Mouse (Mus musculus) limb, embryonic 10.5 days (tissue): Measurements from ENCODE around the gene Abat. TPM values are rescaled to one million over a fixed set of nuclear protein-coding genes. Genes with fewer than 3 reads are reported as not detected.
"Not testable (repeated sequence)": the region's sequence is repeated elsewhere in the genome, so short reads cannot be mapped to it uniquely, and the experiment has no call there.

Experiments used
- DNase-seq: peaks from one replicate; pipeline ENCODE4 v3.0.0-alpha.2; 2017; ENCODE audit warnings: low spot score
- H3K27ac ChIP-seq: fragments of 300-500 bp; sonication (generic); 2 replicates; pipeline ENCODE4 v1.5.1; 2016; ENCODE audit warnings: mild to moderate bottlenecking
- H3K27me3 ChIP-seq: fragments of 300-500 bp; sonication (generic); 2 replicates; pipeline ENCODE4 v1.6.1; 2016; ENCODE audit warnings: low read depth, mild to moderate bottlenecking; ENCODE audit not compliant: poor library complexity, severe bottlenecking
- H3K36me3 ChIP-seq: fragments of 300-500 bp; sonication (generic); 2 replicates; pipeline ENCODE4 v1.6.1; 2016; ENCODE audit warnings: mild to moderate bottlenecking, moderate library complexity
- H3K4me1 ChIP-seq: fragments of 300-500 bp; sonication (generic); 2 replicates; pipeline ENCODE4 v1.6.1; 2016
- H3K4me3 ChIP-seq: fragments of 300-500 bp; sonication (generic); 2 replicates; pipeline ENCODE4 v1.5.1; 2016; ENCODE audit warnings: mild to moderate bottlenecking, moderate library complexity
- H3K9me3 ChIP-seq: fragments of 300-500 bp; sonication (generic); replicated peaks from 2 replicates; pipeline ENCODE4 v1.6.1; 2016; ENCODE audit warnings: mild to moderate bottlenecking
- WGBS: fragments of 180-500 bp; shearing (Covaris S2); methylation state at CpG from one replicate; pipeline ENCODE4 v1.1.7; 2016; 5-methylcytosine and 5-hydroxymethylcytosine counted together
- polyA plus RNA-seq: library from polyadenylated mRNA; unstranded; fragments of >200 nt; fragmentation: Nextera tagmentation; extraction: Ambion mirVana; gene quantifications from 2 replicates; pipeline ENCODE4 v1.2.1, GENCODE M21; 2016

Abat gene
- polyA plus RNA-seq, 1 experiment from 2014 or later = 22.7 TPM

DNA sequence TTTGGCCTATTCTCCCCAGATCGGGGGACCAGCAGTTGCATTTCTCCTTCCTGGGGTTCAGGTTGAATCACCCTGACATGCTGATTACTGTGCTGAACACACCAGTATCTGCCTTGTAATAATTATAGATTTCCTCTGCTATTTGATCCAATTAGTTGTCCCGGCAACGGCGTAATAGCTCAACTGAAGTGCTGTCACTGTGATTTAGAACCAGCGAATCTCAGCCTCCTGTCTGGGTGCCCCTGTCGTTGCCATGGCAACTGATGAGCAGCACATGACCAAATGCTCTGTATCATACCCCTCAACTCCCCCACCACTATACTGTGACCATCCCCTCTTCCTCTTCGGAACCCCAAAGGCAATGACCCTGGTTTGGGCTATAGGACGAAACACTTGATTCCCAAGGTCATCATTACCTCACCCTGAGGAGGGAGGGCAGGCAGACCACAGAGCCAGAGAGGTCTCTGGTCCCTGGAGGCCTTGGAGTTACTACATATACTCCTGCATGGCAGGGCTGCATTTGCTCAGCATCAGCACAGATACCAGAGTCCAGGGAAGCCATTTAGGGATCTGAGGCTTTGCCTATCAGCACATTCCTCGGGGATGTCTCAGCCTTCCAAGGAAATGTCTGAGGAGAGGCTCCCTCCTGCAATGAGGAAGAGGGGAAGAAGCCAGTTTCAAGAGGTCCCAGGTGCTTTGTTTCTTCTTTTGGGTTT, 26.1 kb downstream of the Abat start:
- peaks cover 26% of the 10 kb centered on the region for H3K4me1 ChIP-seq
- no peaks in the 10 kb centered on the region for H3K27me3 ChIP-seq
- peak; percentile 58 for DNase-seq
- H3K27ac ChIP-seq = no peak overlapping the region
- WGBS = 24% methylated on average over 9 of the region's 9 CpGs
- H3K36me3 ChIP-seq = no peaks in the 10 kb centered on the region
- no peaks in the 10 kb centered on the region for H3K9me3 ChIP-seq
- no peak overlapping the region for H3K4me3 ChIP-seq

DNA sequence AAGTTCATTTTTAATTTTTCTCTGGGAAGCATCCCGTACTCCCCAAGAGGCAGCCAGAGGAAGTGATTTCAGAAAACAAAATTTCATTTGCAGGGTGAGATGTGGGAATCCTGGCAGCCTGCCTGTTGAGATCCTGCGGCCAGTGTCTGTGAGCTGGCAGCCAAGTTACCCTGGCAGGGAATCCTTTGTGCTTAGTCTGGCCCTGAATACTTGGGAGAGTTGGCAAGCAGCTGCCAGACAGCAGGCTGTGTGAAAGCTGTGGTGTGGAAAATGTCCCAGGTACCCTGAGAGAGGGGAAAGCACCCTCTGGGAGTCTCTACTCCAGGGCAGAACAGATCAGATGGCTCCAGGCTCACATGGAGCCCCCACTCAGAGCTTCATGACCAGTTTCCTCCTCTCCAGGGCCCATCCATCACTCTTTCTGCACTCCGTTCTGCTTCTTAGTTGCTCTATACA, 27.7 kb downstream of the Abat start:
- no peak for DNase-seq
- H3K27me3 ChIP-seq = no peaks in the 10 kb centered on the region
- H3K4me1 ChIP-seq = peaks cover 36% of the 10 kb centered on the region
- no peaks in the 10 kb centered on the region for H3K36me3 ChIP-seq
- no peak overlapping the region for H3K4me3 ChIP-seq
- no peaks in the 10 kb centered on the region for H3K9me3 ChIP-seq
- H3K27ac ChIP-seq = 0 out of 2 replicates have a peak overlapping the region, but pooled peaks have one; percentile 14
- WGBS = 79% methylated on average over 3 of the region's 3 CpGs

DNA sequence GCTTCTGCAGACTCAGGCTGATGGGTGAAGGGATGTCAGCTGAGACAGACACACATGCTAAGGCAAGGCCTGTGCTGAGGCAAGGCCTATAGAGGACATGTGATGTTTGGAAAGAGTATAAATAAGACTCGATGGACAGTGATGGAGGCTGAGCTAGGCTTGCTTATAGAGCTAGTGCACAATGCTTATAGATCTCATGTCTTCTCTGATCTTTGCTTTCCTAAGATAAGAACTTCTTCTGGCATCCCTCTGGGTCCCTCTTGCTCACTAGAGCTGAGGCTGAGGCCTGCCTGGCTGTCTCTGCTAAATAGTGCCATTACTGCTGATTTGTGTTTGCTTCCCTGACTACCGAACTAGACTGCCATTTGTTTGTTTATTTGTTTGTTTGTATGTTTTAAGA, 34.6 kb downstream of the Abat start:
- H3K36me3 ChIP-seq = no peaks in the 10 kb centered on the region
- H3K9me3 ChIP-seq = no peaks in the 10 kb centered on the region
- 93% methylated on average over 2 of the region's 2 CpGs for WGBS
- no peak for DNase-seq
- H3K27ac ChIP-seq = no peak overlapping the region
- no peaks in the 10 kb centered on the region for H3K27me3 ChIP-seq
- H3K4me1 ChIP-seq = peaks cover 10% of the 10 kb centered on the region
- no peak overlapping the region for H3K4me3 ChIP-seq

- H3K4me1 ChIP-seq = peaks cover 10% of the 10 kb centered on the region
- no peaks in the 10 kb centered on the region for H3K27me3 ChIP-seq
- H3K27ac ChIP-seq = no peak overlapping the region
- H3K36me3 ChIP-seq = no peaks in the 10 kb centered on the region
- WGBS = 71% methylated on average over 9 of the region's 9 CpGs
- no peak overlapping the region for H3K4me3 ChIP-seq
- DNase-seq = no peak
- H3K9me3 ChIP-seq = no peaks in the 10 kb centered on the region
These were observed 36.3 kb downstream of the Abat start for GRCm38 (mm10) chr16:8549506-8549905.

- H3K9me3 ChIP-seq = no peaks in the 10 kb centered on the region
- DNase-seq = no peak
- H3K27me3 ChIP-seq = no peaks in the 10 kb centered on the region
- no peaks in the 10 kb centered on the region for H3K36me3 ChIP-seq
- H3K4me1 ChIP-seq = no peaks in the 10 kb centered on the region
- H3K4me3 ChIP-seq = no peak overlapping the region
- 91% methylated on average over 3 of the region's 3 CpGs for WGBS
- no peak overlapping the region for H3K27ac ChIP-seq
These were observed 41.1 kb downstream of the Abat start for GRCm38 (mm10) chr16:8554351-8554750.

- not testable (repeated sequence) for DNase-seq, H3K27me3 ChIP-seq, H3K4me1 ChIP-seq, H3K4me3 ChIP-seq, H3K9me3 ChIP-seq, H3K36me3 ChIP-seq, H3K27ac ChIP-seq
- 89% methylated on average over 2 of the region's 2 CpGs for WGBS
These were observed 41.5 kb downstream of the Abat start for GRCm38 (mm10) chr16:8554751-8555150.

- not testable (repeated sequence) for H3K27me3 ChIP-seq, H3K4me1 ChIP-seq, DNase-seq, H3K4me3 ChIP-seq, H3K36me3 ChIP-seq, H3K27ac ChIP-seq, H3K9me3 ChIP-seq
- 86% methylated on average over 3 of the region's 3 CpGs for WGBS
These were observed 42.1 kb downstream of the Abat start for GRCm38 (mm10) chr16:8555371-8555770.

GRCm38 (mm10) chr16:8560079-8560478, 46.9 kb downstream of the Abat start:
- H3K36me3 ChIP-seq = peaks cover 4% of the 10 kb centered on the region; the same call in 1 of the 2 replicates
- H3K4me1 ChIP-seq = no peaks in the 10 kb centered on the region
- peaks cover 4% of the 10 kb centered on the region; the same call in 1 of the 2 replicates for H3K9me3 ChIP-seq
- 92% methylated on average over 17 of the region's 17 CpGs for WGBS
- H3K27me3 ChIP-seq = peaks cover 9% of the 10 kb centered on the region; the same call in 1 of the 2 replicates
- H3K4me3 ChIP-seq = no peak overlapping the region
- peak; percentile 22 for DNase-seq
- H3K27ac ChIP-seq = no peak overlapping the region

- H3K27me3 ChIP-seq, H3K4me3 ChIP-seq, DNase-seq, H3K4me1 ChIP-seq, H3K36me3 ChIP-seq, H3K9me3 ChIP-seq, H3K27ac ChIP-seq: not testable (repeated sequence)
- WGBS = 46% methylated on average over 4 of the region's 4 CpGs
These were observed 47.9 kb downstream of the Abat start for GRCm38 (mm10) chr16:8561101-8561500.

GRCm38 (mm10) chr16:8561856-8562255, 48.6 kb downstream of the Abat start:
- not testable (repeated sequence) for H3K9me3 ChIP-seq, DNase-seq, H3K4me3 ChIP-seq, H3K27me3 ChIP-seq, H3K27ac ChIP-seq, H3K36me3 ChIP-seq
- 47% methylated on average over 4 of the region's 4 CpGs for WGBS
- peaks cover 15% of the 10 kb centered on the region for H3K4me1 ChIP-seq

DNA sequence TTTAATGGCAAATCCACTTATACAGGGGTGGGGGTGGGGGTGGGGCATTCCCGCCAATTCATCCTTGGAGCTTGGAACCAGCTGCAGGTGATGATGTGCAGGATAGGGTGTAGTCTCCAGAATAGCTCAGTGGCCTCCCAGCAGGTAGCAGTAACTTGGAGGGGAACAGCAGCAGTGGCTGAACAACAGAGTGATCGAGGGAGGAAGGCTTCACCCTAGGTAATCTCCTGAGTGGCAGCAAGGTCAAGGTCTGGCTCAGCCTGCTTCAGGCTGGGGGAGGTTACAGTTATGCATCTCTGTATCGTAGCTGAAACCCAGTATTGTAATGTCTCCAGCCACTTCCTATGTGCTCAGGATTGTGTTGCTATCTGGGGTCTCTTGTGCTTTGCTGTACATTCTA, 49.6 kb downstream of the Abat start:
- not testable (repeated sequence) for H3K36me3 ChIP-seq, H3K27me3 ChIP-seq, H3K27ac ChIP-seq, H3K9me3 ChIP-seq, H3K4me3 ChIP-seq, DNase-seq
- peaks cover 15% of the 10 kb centered on the region for H3K4me1 ChIP-seq
- 68% methylated on average over 3 of the region's 3 CpGs for WGBS

- WGBS = 76% methylated on average over 2 of the region's 2 CpGs
These were observed 51.6 kb downstream of the Abat start for GRCm38 (mm10) chr16:8564836-8565235.

GRCm38 (mm10) chr16:8565539-8565938, 52.3 kb downstream of the Abat start:
- 87% methylated on average over 2 of the region's 2 CpGs for WGBS
- Histone ChIP-seq H3K36me3 (no peaks in the 10 kb centered on the region), H3K9me3 (no peaks in the 10 kb centered on the region), H3K4me1 (peaks cover 27% of the 10 kb centered on the region), H3K27me3 (peaks cover 13% of the 10 kb centered on the region; the same call in 1 of the 2 replicates), H3K27ac (no peak overlapping the region), H3K4me3 (no peak overlapping the region)
- peak; percentile 12 for DNase-seq

More at GRCm38 (mm10) chr16:8564836-8565235, 51.6 kb downstream of the Abat start:
- Histone ChIP-seq H3K4me3 (no peak overlapping the region), H3K9me3 (peaks cover 4% of the 10 kb centered on the region; the same call in 1 of the 2 replicates), H3K36me3 (peaks cover 4% of the 10 kb centered on the region; the same call in 1 of the 2 replicates), H3K27ac (no peak overlapping the region), H3K4me1 (peaks cover 20% of the 10 kb centered on the region), H3K27me3 (peaks cover 13% of the 10 kb centered on the region; the same call in 1 of the 2 replicates)
- peak; percentile 3 for DNase-seq
